Mouse (Mus musculus): ENCODE results near the gene Tmem107.

The Tmem107 gene

GRCm38 (mm10) chr11:69059357-69059974 is 11.1 kb upstream of the Tmem107 start, which contains the start of gene Borcs6:
Gene Borcs6, plus strand, starts transcription at chr11:69059717.
- DNase-seq (ENCODE audit: low read depth, low spot score), result peak; percentile 97

- DNase-seq (ENCODE audit: low read depth, low spot score), result no peak
Measured at GRCm38 (mm10) chr11:69059975-69060411, 10.6 kb upstream of the Tmem107 start.

GRCm38 (mm10) chr11:69060448-69061254 is 10.0 kb upstream of the Tmem107 start:
- peak; percentile 67 for DNase-seq (ENCODE audit: low read depth, low spot score)

- no peak for DNase-seq (ENCODE audit: low read depth, low spot score)
Measured at GRCm38 (mm10) chr11:69061255-69061912, 9.2 kb upstream of the Tmem107 start.

GRCm38 (mm10) chr11:69062194-69062760 is 8.3 kb upstream of the Tmem107 start:
- DNase-seq (ENCODE audit: low read depth, low spot score), result peak; percentile 82

GRCm38 (mm10) chr11:69062761-69063224 is 7.8 kb upstream of the Tmem107 start:
- peak; percentile 95 for DNase-seq (ENCODE audit: low read depth, low spot score)

- peak; percentile 86 for DNase-seq (ENCODE audit: low read depth, low spot score)
Measured at GRCm38 (mm10) chr11:69063413-69064201, 7.0 kb upstream of the Tmem107 start.

GRCm38 (mm10) chr11:69064259-69065133 is 6.1 kb upstream of the Tmem107 start:
- DNase-seq (ENCODE audit: low read depth, low spot score), result peak; percentile 8

GRCm38 (mm10) chr11:69065394-69065925 is 5.1 kb upstream of the Tmem107 start:
- no peak for DNase-seq (ENCODE audit: low read depth, low spot score)

- DNase-seq (ENCODE audit: low read depth, low spot score), result no peak
Measured at GRCm38 (mm10) chr11:69066163-69066861, 4.3 kb upstream of the Tmem107 start.

- peak; percentile 82 for DNase-seq (ENCODE audit: low read depth, low spot score)
Measured at GRCm38 (mm10) chr11:69066956-69067355, 3.6 kb upstream of the Tmem107 start.

GRCm38 (mm10) chr11:69067601-69068000 is 3.0 kb upstream of the Tmem107 start:
- no peak for DNase-seq (ENCODE audit: low read depth, low spot score)

- no peak for DNase-seq (ENCODE audit: low read depth, low spot score)
Measured at GRCm38 (mm10) chr11:69070093-69070492, 513 bp upstream of the Tmem107 start.

- DNase-seq (ENCODE audit: low read depth, low spot score), result no peak
Measured at GRCm38 (mm10) chr11:69071262-69071661, 656 bp downstream of the Tmem107 start.

GRCm38 (mm10) chr11:69072234-69072633 is 1.6 kb downstream of the Tmem107 start:
- no peak for DNase-seq (ENCODE audit: low read depth, low spot score)

GRCm38 (mm10) chr11:69072666-69073064 is 2.1 kb downstream of the Tmem107 start:
- no peak for DNase-seq (ENCODE audit: low read depth, low spot score)

- peak; percentile 97 for DNase-seq (ENCODE audit: low read depth, low spot score)
Measured at GRCm38 (mm10) chr11:69073065-69073888, 2.7 kb downstream of the Tmem107 start.
